Mouse (Mus musculus) kidney, adult 2 months (tissue): ENCODE data around the gene Zfp385b.

Experiments
- CTCF ChIP-seq: fragments of 200-500 bp; conservative IDR thresholded peaks from 2 replicates; pipeline ENCODE4 v1.5.1; 2011; ENCODE audit warnings: low read depth, mild to moderate bottlenecking, control low read depth, low read length, moderate library complexity, mixed read lengths; ENCODE audit not compliant: insufficient read depth, insufficient read length
- POLR2A ChIP-seq: fragments of 200-500 bp; IDR thresholded peaks from one replicate; pipeline ENCODE4 v1.6.1; 2011; ENCODE audit warnings: low read depth, low read length, control low read depth

DNA sequence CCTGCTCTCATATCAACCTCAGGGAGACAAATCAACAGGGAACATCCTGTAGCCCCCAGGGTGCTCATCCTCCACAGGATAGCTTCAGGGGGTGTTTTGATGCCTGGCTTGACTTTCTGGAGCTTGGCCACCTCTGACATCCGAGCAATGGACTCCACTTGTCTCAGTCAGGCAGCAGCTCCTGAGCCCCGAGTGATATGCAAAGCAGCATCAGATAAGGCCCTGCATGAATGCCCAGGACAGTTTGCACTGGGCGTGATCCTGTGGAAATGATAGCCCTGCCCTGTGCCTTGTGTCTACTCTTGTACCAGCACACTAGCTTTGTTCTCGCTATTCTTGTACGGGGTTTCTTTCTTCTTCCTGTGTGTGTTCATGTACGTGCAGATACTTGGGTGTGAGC is 303.8 kb downstream of the Zfp385b start:
- no peak for TF ChIP-seq CTCF
- TF ChIP-seq POLR2A = no peak
